Mouse (Mus musculus): ENCODE measurements around the gene Mrvi1.

Gene Mrvi1

GRCm38 (mm10) chr7:110878028-110878427, 104.2 kb downstream of the Mrvi1 start:
- DNase-seq, result no peak

- DNase-seq, result peak; percentile 68 to 84
Observed at GRCm38 (mm10) chr7:110876965-110877364, 105.3 kb downstream of the Mrvi1 start.

DNA sequence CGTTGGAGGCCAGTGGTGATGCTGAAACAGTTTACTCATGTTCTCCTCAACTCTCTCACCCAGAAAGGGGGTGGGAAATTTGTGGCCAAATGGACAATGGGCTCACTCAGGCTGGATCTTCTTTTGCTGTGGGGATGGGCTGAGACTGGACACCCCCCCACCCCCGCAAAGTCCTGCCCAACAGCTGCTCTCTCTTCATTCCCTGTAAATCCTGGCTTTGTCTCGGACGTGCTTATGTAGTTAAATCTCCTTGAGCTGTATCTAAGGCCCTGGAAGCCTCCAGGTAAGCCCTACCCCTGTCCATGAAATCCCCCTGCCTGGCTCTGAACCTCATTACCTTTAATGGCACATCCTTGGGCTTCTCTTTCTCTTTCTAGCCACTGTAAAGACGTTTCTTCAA, 113.5 kb downstream of the Mrvi1 start:
- no peak for DNase-seq

- no peak for DNase-seq
Observed at GRCm38 (mm10) chr7:110867116-110867515, 115.1 kb downstream of the Mrvi1 start.

DNA sequence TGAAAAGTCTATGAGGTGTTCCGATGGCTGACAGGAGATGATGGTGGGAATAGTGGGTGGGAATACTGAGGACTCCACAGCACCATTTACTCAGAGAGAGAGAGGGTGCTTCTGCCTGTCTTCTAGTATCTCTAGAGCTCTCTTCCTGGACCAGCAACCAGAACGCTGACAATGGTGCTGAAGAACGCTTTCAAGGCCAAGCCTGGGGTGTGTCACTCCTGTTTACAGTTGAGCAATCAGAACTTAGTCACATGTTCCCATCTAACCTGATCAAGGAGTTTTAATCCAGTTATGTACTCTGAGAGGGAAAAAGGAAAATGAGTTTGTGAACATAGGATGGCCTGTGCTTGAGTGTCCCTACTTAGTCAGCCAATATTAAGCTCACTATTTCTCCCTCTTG, 116.2 kb downstream of the Mrvi1 start:
- no peak for DNase-seq

DNA sequence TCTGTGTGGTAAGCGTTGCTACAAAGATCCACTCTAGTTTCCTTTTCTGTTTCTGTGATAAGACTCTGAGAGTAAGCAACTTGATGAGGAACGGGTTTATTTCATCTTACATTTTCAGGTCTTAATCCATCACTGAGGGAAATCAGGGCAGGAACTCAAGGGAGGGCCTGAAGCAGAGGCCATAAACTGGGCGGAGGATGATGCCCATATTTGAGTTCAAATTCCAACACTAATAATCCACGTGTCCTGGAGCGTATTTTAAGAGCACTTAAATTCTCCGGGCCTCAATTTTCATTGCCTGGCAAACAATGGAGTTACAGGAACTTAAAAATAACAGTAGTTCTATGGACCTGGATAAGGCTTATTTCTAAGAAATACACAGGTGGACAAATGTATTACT, 116.7 kb downstream of the Mrvi1 start:
- DNase-seq, result no peak

DNA sequence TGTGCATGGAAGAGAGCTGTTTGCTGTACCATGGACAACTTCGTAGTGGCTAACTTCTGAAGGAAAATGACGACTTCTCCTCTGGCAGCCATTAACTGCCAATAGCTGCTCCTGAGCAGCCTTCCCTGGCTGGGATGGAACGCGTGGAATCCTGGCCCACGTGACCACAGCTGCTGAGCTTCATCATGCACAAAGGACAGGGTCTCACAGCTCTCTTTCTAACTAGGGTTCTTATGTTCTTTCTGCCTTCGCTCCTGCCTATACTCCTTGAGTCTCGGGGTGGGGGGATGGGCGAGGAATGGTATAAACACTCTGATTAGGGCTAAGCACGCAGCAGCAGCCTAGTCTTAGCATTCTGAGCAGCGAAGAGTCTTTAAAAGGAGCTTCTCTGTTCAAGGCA, 117.2 kb downstream of the Mrvi1 start:
- DNase-seq, result peak; percentile 31 to 41

GRCm38 (mm10) chr7:110862751-110863289, 119.4 kb downstream of the Mrvi1 start, which contains the start of gene Lyve1:
Gene Lyve1, minus strand, starts transcription at chr7:110863239.
- DNase-seq, result peak; percentile 48 to 60

DNA sequence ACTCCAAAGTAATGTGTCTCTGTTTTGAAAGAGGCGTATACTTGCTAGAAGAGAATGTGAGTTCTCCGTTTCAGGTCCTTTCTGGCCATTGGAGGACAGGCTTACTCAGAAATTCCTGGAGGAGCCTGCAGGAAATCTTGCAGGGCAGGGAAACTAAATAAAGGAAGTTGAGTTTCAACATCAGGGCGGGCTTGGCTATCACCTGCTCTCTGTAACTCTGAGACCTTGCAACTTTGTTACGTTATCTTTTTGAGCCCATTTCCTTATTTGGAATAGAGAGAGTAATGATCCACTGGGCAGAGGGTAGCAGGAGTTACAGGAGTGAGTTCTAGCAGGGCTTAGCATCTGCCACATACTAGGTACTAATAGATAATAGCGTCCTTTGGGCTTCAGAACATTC, 122.1 kb downstream of the Mrvi1 start:
- peak; percentile 46 to 55 for DNase-seq

DNA sequence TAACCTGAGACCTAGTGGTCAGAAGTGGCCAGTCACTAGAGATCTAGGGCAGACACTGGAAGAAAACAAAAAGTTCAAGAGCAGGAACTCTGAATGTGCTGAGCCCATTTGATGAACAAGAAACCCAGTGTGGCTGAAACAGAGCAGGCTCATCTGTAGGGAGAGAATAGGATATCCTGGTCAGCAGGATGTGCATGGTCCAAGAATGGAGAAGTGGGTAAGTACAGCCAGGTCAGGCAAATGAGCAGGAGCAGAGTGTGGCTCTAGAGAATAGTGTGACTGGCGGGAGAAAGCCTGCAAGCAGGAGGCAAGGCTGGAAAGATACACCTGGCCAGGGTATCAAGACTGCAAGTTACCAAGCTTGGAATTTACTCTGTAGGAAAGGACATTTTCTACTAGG, 126.7 kb downstream of the Mrvi1 start:
- DNase-seq, result no peak

DNA sequence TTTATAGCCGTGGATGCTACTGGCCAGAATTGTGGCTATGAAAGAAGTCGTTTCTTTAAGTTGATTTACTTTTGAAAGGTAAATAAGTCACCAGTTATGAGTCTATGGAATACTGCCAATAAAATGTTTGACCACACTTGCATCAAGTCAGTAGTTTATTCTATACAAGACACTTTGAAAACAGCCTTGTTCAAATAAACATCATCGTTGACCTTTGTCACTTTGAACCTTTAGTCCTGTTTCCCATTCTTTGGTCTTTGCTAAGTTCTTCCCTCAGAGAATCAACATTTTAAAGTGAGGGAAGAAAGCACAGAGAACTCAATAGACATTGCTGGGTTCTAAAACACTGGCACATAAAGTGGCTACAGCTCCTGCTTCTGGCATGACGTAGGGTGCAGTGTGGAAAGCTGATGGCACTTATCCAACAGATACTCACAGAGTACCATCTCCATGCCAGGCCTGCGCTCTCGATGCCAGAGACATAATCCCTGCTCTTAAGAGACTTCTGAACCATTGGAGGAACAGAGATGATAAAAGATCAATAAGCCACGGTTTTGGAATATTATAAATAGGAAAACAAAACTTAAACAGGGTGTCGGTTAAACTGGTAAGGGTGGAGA, 127.2 kb downstream of the Mrvi1 start:
- DNase-seq, result no peak

DNA sequence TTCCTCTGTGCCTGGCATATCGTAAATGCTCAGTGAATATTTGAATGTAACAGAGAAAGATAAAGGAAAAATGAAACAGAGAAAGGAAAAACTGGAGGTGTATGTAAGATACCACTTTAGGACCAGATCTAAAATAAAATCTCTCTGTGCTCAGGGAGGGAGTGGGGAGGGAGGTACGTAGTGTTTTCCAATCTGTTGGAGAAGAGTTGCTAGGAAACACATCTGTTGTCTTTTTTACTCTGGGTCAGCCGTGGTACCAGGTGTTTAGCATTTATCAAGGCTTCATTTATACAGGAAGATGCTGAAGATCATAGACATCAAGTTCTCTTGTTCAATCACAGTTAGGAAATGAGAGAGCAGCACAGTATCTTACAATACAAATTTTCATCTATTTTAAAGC, 127.7 kb downstream of the Mrvi1 start:
- DNase-seq, result no peak

DNA sequence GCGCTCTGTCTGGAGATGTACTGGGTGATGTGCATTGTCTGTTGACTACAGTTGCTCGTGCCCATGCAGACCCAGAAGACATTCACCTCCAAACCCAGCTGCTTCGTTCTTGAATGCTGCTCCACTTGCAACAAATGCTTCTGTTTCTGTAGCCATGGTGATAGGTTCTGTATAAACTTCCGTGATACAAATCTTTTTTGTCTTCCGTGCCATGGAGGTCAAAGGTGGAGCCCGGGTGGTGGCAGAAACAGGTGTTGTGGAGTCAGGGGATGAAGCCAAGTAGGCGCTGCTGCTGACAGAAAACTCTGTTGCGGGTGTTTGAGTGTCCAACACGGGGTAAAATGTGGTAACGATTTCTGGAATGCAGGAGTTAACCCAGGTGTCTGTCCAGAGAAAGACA, 128.7 kb downstream of the Mrvi1 start:
- peak in 1 of 2 experiments; percentile 47 for DNase-seq

GRCm38 (mm10) chr7:110851541-110852203, 130.6 kb downstream of the Mrvi1 start:
- DNase-seq, result no peak

GRCm38 (mm10) chr7:110848371-110848770, 133.9 kb downstream of the Mrvi1 start:
- no peak for DNase-seq

GRCm38 (mm10) chr7:110847321-110847720, 134.9 kb downstream of the Mrvi1 start:
- no peak for DNase-seq

DNA sequence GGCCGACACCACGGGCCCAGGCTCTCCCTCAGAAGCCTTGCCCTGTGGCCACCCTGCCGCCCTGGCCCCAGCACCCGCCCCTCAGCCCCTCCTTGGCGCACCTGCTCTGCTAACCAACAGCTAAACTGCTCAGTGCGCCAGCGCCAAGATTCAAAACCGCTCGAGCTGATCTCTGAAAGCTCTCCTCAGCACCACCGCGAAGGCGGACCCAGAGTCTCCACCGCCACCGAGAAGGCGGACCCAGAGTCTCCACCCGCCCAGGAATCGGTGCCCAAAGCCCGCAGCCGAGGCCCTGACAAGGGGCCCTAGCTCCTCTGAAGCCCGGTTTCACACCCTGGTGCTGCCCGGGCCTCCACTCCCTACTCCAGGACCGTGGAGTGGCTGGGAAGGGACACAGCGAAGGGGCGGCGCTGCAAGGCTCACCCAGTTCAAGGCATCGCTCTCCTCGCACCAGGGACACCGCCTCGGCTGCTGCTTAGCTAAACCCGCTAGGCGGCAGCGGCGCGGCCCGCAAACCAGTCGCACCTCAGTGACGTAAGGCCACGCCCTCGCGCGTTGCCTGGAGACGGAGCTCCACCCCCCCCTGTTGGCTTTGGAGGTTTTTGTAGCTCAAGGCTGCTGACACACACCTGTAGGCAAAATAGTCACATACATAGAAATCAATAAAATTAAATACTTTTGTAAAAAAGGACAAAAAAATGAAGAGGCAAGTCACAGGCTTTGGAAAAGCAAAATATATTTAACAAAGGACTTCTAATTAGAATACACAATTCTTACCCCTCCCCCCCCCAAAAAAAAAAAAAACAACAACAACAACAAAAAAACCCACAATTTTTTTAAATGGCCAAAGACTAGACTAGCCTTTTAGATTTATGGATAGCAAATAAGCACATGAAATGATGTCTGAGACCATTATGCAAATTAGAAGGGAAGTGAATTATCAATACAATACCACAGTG, 138.1 kb downstream of the Mrvi1 start, which contains the start of gene Rnf141:
Gene Rnf141 (minus strand): TSS at position 542 of the 959 bp plus-strand sequence.
- peak; percentile 94 to 95 for DNase-seq

GRCm38 (mm10) chr7:110840332-110840731, 141.9 kb downstream of the Mrvi1 start:
- DNase-seq, result no peak

DNA sequence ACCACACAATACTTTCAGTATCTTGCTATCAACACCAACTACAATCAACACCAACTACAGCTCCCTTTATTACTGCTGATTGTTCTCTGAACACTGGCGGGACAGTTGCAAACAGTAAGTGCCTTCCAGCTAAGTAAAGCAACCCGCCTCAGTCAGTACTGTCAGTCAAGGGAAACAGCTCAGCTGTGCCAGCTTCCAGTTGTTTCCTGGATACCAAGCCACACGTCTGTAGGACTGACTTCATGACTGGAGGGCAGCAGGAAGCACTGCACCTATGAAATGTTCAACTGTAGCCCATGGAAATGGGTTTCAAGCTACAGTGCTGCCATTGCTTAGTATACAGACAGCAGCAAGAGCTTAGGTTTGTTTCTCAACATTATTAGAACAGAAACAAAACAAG, 147.7 kb downstream of the Mrvi1 start:
- DNase-seq, result no peak

DNA sequence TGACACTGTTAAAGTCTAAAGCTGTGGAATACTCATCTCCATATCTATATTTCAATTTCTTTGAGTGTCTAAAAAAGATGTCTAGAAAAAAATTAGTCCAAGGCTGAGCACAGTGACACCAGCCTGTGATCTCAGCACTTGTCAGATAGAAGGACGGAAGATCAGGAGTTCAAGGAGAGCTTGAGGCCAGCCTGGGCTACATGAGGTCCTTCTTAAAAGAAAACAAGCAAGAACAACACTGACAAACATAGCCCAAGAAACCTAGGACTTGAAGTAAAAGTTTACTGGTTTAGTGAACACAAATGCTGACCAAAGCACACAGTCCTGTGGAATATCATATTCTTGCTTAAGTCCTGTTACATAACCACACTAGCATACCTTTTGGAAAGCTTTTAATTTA, 148.2 kb downstream of the Mrvi1 start:
- DNase-seq, result no peak

DNA sequence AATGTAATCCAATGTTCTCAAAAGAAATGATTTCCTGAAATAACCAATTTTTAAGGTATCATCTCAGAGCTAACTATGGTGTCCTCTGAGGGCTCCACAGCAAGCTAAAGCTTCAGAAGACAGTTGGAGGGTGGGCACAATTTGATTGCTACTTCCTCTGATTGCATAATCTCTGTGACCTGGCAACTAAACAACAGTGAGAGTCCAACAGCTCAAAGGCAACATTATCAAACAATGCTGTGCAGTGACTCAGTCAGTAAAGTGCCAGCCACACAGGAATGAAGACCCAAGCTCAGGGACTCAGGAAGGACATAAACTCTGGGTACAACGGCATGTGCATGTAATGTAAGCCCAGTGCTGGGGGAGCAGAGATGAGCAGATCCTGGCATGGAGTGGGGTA, 149.2 kb downstream of the Mrvi1 start:
- no peak for DNase-seq

GRCm38 (mm10) chr7:110823995-110824953, 158.0 kb downstream of the Mrvi1 start:
- no peak for DNase-seq

Measured in lung, postnatal 4 days (tissue).